Mouse (Mus musculus) thymus, postnatal 10 days (tissue): ENCODE data around the gene Prdx2.

Experiments used
- DNase-seq, 2 experiments: peaks; one replicate each; pipeline ENCODE4 v3.0.0; 2021; ENCODE audit warnings: low spot score in 2 of 2

The Prdx2 gene

GRCm38 (mm10) chr8:84997649-84998295, 28.4 kb downstream of the Prdx2 start:
- peak; percentile 90 to 98 for DNase-seq

- peak in 1 of 2 experiments; percentile 57 for DNase-seq
Observed at GRCm38 (mm10) chr8:85007686-85008085, 38.3 kb downstream of the Prdx2 start.

GRCm38 (mm10) chr8:85011242-85011641, 41.9 kb downstream of the Prdx2 start:
- no peak for DNase-seq

GRCm38 (mm10) chr8:85013230-85013840, 43.9 kb downstream of the Prdx2 start:
- DNase-seq = peak; percentile 72 to 86

GRCm38 (mm10) chr8:85014431-85014830, 45.0 kb downstream of the Prdx2 start, which contains the start of gene Best2:
Gene Best2, minus strand, starts transcription at chr8:85014531.
- no peak for DNase-seq

- DNase-seq = no peak
Observed at GRCm38 (mm10) chr8:85016724-85017123, 47.3 kb downstream of the Prdx2 start.

- no peak for DNase-seq
Observed at GRCm38 (mm10) chr8:85017209-85017608, 47.8 kb downstream of the Prdx2 start.

- DNase-seq = no peak
Observed at GRCm38 (mm10) chr8:85021514-85022055, 52.2 kb downstream of the Prdx2 start.

- DNase-seq = no peak
Observed at GRCm38 (mm10) chr8:85023846-85024245, 54.5 kb downstream of the Prdx2 start.
